Mouse (Mus musculus) lung, adult 18-20 months (tissue): Measurements from ENCODE around the gene Grik3.

ENCODE experiments used
- DNase-seq, 2 experiments: peaks; one replicate each; pipeline ENCODE4 v3.0.0; 2022; ENCODE audit warnings: mixed read lengths in 2 of 2

Gene Grik3

DNA sequence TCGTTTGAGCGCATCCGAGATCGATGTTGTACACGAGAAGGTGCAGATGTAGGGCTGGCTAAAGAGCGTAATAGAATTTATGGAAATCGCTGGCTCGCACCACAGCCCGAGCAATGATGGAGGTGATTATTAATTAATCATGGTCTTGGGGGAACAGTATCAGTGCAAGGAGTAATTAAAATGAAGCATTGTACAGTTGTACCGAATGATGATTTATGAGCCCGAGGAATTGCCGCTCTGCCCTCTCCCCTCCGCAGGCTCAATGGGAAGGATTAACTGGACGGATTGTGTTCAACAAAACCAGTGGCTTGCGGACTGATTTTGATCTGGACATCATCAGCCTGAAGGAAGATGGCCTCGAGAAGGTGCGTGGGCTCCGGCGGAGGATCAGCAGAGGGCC lies 165.5 kb downstream of the Grik3 start:
- DNase-seq: no peak

DNA sequence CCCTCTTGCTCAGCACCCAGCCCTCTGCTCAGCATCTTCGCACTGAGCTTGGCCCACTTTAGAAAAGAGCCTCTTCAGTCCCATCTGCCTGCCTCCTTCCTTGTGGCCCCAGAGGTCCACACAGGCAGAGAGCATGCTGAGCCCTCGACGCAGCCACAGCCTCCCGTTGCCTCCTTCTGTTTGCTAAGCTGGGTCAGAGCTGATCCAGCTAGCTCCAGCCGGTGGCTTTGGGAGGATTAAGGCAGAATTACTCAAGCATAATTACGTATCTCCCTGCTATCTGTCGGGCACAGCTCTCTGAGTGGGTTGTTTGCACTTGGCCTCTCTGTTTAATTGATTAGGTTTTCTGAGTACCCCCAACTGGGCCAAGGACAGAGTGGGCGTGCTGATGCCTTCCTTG lies 167.9 kb downstream of the Grik3 start:
- DNase-seq: no peak

DNA sequence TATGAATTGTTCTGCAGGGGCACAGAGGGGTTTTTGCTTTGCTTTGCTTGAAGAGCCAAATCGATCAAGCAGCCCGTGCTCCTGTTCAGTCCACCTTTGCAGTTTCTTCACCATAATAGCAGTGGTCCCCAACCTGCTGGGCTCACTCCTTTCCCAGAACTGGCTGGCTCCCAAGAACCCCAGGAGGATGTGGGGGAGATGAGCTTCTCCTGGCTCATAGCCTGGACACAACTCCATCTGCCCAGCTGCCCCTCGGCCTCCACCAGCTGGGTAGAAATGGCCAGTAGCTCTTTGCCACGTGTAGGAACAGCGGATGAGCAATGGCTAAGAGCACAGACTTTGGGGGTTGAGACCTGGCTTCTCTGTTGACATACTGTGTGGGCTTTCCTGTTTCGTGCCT lies 171.5 kb downstream of the Grik3 start:
- DNase-seq: no peak

DNA sequence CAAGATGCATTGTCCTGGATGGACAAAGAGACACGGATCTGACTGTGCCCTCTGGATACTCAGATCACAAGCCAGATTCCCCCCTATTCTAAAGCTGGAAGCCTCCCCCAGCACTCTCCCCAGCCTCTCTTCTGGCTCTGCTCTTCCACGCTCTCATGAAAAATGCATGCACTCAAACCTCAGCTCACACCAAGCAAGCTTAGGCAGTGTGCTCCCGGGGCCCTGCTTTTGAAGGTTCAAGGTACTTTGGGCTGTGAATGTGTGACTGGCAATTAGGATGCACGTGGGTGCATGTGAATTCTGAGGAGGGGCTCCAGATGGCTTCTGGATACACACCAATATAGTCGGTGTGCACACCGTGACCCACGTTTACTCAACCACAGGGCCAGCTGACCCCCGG lies 172.8 kb downstream of the Grik3 start:
- no peak for DNase-seq

DNA sequence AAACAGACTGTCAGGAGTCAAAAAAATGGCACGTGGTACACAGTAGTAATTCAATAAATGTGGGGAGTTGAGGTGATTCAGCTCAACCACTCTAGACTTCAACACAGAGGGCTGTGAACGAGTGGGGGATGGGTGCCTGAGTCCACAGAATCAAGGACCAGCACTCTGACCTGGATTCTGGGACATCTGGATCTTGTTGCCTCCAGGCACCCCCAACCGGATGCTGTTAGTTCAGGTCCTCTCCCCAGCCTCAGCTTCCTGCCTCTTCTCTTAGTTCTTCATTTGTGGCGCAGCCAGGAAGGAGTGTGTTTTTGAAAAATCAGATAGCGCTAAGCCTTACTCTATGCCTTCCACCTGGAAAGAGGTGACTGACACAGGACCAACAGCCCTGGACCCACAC lies 175.5 kb downstream of the Grik3 start:
- no peak for DNase-seq

DNA sequence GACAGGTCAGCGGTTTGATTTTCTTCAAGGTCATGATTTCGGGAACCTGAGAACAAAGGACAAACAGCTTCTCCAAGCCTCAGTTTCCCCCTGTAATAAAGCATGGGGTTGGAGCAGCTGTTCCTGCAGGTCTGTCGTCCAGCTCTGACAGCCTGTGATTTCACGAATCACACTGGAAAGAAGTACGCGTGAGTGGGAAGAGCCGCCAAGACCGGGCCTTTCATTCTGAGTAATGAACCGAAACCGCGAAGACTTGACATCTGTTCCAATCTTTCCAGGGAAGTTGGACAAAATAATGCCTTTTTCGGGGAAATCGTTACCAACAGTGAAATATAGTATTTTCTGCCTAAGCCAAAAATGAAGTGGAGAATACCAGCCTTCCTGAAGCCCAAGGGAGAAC lies 191.5 kb downstream of the Grik3 start:
- no peak for DNase-seq

DNA sequence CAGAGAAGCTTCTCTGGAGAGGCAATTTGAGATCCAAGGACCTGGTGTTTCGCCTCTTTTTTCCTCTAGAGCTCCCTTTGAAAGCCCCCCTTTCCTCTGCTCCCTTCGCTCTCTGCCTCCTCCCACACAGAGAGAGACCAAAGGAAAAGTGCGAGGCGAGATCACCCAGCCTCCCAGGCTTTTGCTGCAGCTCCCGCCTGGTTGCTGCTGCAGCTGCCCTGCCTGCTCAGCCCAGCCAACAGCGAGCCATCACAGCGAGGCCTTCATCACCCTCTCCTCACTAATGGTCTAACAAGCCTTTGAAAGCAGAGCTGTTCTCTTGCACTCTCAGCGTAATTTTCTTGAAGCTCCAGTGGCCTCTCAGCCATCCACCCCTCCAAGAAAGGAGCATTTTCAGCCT lies 196.6 kb downstream of the Grik3 start:
- DNase-seq: no peak

DNA sequence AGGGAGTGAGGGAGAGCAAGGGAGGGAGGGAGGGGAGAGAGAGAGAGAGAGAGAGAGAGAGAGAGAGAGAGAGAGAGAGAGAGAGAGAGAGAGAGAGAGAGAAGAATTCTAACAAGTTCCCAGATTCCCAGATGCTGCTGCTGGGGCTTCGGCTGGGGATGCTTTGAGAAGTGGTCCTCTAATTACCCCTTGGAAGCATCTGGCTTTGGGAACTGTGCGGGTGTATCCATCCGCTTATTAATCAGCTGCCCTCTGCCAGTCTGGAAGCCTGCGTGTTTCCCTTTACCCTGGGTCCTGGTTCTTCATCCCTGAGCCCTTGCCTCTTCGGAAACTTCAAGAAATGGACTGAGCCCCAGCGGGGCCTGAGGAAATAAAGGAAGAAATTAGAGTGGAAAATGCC lies 204.9 kb downstream of the Grik3 start:
- no peak for DNase-seq

DNA sequence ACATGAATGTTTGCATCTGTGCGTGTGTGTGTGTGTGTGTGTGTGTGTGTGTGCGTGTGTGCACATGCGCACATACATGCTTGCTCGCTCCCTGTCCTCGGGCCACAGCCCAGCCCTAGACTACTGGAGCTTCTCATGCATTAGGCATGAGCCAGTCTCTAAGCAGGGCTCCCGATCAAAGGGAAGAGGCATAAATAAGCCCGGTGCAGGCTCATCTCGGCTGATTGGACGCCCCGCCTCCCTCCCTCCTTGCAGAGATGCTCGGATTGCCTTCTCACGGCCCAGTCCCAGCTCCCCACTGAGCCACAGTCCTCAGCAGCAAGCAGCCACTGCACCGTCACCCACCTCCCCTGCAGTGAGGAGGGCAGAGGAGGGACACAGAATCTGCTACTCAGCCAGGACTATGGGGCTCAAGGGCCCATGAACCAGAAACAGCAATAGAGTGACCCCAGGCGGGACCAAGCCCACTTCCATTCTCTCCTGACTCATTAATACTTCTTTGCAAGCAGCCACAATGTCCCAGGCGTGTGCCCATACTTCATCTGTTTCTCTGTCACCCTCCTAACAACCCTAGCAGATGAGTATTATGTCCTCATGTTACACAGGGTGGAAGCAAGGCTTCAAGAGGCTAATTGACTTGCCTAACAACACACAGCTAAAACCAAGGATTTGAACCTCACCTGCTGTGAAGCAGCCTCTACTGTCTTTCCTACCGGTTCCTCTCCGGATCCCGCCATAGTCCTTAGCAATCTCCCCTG lies 205.9 kb downstream of the Grik3 start:
- no peak for DNase-seq

DNA sequence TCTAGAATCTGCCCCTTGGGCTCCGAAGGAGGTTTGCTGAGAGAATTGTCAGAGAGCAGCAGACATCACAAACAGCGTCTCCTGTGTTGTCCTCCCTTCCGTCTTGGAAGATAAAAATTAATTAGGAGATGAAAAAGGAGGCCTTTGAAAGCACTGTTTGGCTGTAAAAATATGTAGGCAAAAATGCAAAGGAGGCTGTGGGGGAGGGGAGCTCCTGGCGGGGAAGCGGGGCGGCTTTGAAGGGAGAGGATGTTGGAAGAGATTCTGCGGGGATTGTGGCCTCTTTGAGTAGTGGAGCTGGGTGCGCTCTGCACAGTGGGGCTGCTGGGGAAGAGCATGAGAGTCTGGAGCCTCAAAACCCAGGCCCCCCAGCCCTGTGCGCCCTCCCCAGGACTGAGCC lies 207.1 kb downstream of the Grik3 start:
- DNase-seq: no peak

DNA sequence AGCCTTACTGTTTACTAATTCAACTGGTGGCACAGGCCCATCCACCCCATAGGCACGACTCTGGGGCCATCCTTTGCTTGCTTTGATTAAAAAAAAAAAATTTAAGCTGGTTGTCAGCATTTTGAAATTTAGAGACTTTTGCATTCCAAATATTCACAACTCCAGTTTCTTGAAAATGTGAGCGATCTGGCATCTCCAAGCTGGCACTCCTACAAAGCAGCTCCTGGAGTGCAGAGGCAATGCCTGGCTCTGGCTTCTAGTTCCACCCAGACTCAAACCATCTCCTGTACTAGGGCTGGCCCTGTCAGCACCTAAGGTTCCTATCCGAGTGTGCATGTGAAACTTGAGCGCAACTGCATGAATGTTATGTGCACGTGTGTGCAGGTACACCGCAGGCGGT lies 208.6 kb downstream of the Grik3 start:
- no peak for DNase-seq

DNA sequence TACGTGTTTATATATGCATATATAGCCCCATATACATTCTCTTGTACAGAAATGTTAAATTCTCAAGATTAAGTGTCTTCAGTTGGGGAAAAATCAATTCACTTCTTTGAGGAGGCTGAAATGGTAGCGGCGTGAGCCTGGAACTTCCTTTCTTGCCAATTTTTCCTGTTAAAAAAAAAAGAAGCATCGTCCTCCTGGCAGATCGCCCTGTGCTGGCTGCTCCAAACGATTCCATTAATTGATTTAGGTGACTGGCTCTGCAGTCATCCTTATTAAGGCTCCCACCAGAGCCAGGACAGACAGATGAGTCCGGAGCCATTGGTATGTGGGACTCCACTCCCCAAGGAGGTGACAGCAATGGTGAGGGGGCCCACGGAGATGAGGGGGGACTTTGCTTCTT lies 209.8 kb downstream of the Grik3 start:
- DNase-seq: no peak

DNA sequence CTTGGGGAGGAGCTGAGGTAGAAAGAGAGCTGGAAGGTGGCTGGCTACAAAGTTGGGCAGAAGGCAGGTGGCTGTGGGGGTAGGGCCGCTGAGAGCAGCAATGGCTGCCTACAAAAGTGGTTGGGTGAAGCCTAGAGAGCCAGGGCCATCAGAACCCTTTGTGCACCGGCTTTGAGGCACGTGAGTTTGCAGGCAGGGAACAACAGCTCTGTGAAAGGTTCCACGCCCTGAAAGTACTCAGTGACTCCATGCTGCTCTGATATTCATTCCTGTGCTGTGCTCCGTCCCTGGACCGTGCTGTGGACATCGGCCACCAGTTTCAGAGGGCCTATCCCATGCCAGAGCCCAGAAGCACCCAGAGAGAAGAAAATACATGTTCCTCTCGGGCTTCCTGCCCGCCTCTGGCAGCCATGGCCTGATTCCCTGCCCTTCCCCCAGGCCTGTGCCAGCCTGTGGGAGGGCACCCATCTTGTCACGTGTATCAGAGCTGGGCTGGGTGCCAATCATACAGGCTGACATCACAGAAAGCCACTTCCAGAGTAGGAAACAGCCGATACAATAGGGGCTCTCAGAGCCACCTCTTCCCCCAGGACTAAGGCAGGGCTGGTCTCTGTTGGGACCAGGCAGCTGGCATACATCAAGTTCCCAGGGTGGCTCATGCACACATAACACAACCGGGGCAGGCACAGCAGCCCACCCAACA lies 212.3 kb downstream of the Grik3 start:
- DNase-seq: peak; percentile 43 to 56

DNA sequence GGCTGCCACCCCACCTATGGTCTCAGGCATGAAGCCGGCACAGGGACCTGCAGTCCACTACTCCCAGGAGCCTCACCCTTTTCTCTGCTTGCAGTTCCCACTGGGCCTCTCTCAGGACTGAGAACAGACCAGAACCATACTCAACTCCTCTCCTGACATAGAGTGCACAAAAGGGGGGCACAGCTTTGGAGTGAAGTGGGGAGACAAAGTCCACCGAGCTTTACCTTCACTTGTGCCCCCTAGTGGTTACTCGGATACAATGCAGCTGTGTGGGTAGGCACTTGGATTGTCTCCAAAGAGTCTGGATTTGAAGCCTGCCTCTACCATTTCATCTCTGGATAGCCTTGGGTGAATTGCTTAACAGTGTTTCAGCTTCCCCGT lies 212.8 kb downstream of the Grik3 start:
- peak in 1 of 2 experiments; percentile 12 for DNase-seq

DNA sequence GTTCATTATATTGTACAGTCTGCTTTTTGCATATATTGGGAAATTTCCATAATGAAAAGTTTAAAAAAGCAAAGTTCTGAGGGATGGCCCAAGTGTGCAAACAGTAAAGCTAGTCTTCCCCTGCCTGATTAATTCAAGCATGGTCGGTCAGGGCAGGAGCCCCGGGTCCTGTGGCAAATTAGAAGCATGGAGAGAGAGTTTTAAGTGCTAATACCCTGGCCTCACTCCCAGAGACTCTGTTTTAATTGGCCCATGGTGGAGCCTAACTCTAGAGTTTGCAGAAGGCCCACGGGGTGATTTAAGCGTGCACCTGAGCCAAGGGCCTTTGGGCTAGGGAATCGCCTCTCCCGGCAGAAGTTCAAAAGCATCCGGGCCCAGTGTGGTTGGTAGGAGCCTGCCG lies 215.2 kb downstream of the Grik3 start:
- no peak for DNase-seq

DNA sequence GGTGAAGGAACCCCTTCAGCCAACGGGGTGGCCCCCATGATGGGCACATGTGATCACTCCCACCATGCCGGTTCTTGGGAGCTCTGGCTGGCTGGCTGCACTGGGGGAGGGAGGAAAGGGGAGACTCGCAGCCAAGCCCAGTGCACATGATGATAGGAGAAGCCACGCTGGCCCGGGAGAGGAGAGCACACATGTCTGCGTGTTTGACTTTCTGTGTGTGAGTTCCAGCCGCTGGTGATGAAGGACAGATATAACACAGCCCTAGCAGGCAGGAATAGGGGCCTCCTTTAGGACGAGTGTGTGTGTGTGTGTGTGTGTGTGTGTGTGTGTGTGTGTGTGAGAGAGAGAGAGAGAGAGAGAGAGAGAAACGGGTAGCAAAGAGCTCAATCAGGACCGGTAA lies 219.2 kb downstream of the Grik3 start:
- DNase-seq: no peak

DNA sequence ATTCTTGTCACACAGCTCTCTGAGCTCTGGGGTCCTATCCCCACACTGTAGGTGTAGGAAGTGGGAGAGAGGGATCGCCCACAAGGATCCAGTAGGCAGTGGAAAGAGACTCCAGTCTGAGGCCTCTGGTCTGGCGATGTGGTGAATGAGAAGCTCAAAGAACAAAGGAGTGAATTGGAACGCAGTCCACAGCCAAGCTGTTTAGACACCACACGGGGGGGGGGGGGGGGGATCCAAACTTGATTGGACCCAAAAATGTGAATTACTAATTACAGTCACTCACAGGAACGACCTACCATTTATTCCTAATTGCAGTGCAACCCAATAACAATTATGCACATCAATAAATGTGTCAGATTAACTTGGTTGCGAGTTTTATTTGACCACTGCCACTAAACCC lies 227.4 kb downstream of the Grik3 start:
- DNase-seq: no peak

DNA sequence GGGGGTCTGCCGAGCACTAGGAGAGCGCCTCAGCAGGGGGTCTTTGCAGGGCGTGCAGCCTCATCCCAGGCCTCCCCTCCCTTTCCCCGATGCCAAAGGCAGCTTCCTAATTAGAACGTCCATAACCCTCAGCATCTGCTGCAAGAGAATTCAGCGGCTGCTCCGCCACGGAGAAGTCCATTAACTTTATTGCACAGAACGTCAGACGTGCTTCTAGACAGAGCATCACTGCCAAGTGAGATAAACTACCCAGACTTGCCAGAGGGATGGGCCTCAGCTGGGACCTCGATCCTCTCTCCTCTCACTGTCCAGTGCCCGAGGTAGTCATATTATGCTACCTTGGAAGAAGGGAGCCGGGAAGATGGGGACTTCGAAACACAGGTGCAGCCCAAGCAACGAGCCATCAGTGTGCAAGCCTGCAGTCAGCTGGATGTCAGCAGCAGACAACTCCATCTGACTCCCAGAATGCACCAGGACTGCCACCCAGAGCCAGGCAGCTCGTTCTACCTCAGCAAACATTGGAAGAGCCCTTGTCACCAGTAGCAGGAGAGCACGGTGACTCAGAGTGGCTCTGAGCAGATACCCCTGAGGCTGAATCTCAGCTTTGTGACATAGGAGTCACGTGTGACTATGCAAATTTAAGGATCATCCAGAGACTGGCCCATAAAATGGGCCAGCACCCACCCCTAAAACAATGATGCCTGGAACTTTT lies 228.1 kb downstream of the Grik3 start:
- no peak for DNase-seq

DNA sequence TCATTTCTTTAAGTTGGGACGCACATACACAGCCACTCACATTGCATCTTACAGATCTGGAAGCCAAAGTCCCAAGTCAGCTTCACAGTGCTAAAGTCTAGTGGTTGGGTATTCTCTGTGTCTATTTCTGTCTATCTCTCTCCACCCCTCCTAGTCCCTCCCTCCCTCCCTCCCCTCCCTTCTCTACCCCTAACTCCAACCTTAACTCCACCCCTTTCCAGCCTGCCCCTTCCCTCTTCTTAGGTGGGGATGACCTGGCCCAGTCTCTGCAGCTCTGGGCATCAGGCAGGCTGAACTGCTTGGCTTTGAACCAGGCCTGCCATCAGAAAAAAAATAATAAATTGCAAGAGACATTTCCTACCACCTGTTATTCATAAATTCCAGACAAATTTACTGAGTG lies 235.7 kb downstream of the Grik3 start:
- no peak for DNase-seq

DNA sequence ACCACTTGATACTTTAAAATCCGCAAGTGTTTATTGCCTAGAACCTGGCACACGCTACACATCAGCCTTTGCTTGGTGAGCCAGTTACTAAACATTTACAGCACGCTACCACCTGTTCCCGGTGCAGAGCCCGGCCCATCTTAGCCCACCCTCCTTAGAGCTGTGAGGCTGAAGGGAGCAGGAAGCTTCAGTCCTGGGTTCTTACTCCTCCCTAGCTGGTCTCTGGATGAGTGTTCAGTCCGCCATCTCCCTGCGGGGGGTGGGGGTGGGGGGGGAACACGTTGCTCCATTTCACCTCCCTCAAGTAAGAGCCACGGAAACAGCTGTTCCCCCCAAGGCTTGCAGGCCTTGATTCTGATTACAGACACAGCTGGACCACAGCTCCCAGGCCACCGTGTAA lies 236.5 kb downstream of the Grik3 start:
- DNase-seq: no peak

DNA sequence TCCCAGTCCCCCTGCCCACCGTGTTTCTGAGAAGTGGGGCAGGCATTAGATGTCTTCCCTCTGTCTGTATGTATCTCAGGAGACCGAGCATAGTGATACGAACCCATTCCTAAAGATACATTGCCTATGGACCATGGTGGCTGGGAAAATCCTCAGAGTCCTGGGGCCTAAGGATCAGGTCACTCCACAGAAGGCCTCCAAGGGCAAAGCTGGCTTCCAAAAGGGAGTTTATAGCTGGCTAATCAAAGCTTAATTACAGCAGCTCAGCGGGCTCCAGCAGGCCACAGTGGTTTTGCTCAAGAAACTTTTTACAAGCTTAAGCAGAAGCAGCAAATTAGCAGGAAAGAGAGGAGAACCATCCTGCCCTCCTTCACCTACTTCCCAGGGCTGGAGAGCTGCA lies 237.1 kb downstream of the Grik3 start:
- no peak for DNase-seq

DNA sequence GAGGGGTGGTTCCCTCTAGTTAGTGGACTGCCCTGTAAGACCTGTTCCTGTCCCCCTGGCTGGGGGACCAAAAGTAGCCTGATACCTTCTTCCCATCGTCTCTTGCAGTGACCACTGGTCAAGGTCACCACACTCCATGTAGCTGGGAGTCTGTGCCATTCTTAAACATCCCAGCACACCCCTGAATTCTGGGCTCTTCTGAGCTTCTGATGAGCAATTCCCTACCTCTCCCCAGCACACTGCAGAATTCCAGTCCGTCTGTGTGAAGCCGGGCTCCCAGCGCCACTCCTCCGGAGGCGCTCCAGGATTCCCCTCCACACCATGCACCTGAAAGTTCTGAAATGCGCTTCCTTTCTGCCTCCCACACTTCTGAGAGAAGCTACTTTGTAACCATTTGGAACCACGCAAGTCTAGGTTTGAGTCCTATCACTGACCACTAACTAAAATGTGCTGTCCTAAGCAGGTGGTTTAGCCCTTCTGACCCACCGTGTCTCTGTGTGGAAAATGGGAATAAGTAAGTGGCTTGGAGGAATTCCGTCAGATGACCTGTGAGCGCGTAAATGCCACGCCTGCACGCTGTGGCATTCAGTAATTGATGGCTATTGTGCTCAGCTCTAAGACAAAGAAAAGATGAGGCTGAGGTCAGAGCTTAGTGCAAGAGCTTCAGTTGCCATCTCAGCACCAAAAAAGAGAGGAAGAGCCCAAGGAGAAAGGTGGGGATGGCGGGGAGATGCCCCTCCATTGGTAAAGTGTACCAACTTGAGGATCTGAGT lies 237.8 kb downstream of the Grik3 start:
- DNase-seq: no peak
